Mouse (Mus musculus) ES-Bruce4 (cell line): ENCODE results near the gene Lrrc36. TPM values are rescaled to one million over a fixed set of nuclear protein-coding genes. Genes with fewer than 3 reads are reported as not detected.

Experiments
- H3K27ac ChIP-seq: 2 replicates; pipeline ENCODE4 v1.5.1; 2012; ENCODE audit warnings: low read length, inconsistent platforms; ENCODE audit not compliant: insufficient read depth
- H3K27me3 ChIP-seq: 2 replicates; pipeline ENCODE4 v1.6.1; 2012; ENCODE audit warnings: mild to moderate bottlenecking, low read length, inconsistent platforms; ENCODE audit not compliant: control insufficient read depth, poor library complexity, insufficient read depth, severe bottlenecking
- H3K36me3 ChIP-seq: 2 replicates; pipeline ENCODE4 v1.6.1; 2012; ENCODE audit warnings: inconsistent platforms, mild to moderate bottlenecking, low read length, moderate library complexity; ENCODE audit not compliant: control insufficient read depth, poor library complexity, insufficient read depth, severe bottlenecking
- H3K4me1 ChIP-seq: one replicate; pipeline ENCODE4 v1.8.1; 2011; ENCODE audit warnings: low read length; ENCODE audit not compliant: control insufficient read depth, insufficient read depth
- H3K4me3 ChIP-seq: 2 replicates; pipeline ENCODE4 v1.5.1; 2011; ENCODE audit warnings: low read depth, mild to moderate bottlenecking, low read length
- H3K9ac ChIP-seq: 2 replicates; pipeline ENCODE4 v1.6.1; 2012; ENCODE audit warnings: low read depth, mild to moderate bottlenecking, inconsistent platforms; ENCODE audit not compliant: poor library complexity, severe bottlenecking
- H3K9me3 ChIP-seq: replicated peaks from 2 replicates; pipeline ENCODE4 v1.6.1; 2012; ENCODE audit warnings: mild to moderate bottlenecking, low read length, inconsistent platforms; ENCODE audit not compliant: control insufficient read depth, poor library complexity, insufficient read depth, severe bottlenecking
- CTCF ChIP-seq: IDR thresholded peaks from one replicate; pipeline ENCODE4 v1.8.1; 2011; ENCODE audit warnings: low read depth, low read length
- EP300 ChIP-seq: IDR thresholded peaks from 2 replicates; pipeline ENCODE4 v1.6.1; 2011; ENCODE audit warnings: low read depth, low read length; ENCODE audit not compliant: insufficient read depth
- POLR2A ChIP-seq: IDR thresholded peaks from one replicate; pipeline ENCODE4 v1.8.1; 2011; ENCODE audit warnings: low read length; ENCODE audit not compliant: insufficient read depth
- polyA plus RNA-seq: library from polyadenylated mRNA; stranded (reverse); fragments of >200 nt; gene quantifications from 2 replicates; pipeline ENCODE4 v1.2.4, GENCODE M21; 2011; ENCODE audit warnings: low read depth; ENCODE audit not compliant: missing spikeins, insufficient read depth, insufficient read length

The Lrrc36 gene
- polyA plus RNA-seq, 1 experiment = 1.3 TPM

DNA sequence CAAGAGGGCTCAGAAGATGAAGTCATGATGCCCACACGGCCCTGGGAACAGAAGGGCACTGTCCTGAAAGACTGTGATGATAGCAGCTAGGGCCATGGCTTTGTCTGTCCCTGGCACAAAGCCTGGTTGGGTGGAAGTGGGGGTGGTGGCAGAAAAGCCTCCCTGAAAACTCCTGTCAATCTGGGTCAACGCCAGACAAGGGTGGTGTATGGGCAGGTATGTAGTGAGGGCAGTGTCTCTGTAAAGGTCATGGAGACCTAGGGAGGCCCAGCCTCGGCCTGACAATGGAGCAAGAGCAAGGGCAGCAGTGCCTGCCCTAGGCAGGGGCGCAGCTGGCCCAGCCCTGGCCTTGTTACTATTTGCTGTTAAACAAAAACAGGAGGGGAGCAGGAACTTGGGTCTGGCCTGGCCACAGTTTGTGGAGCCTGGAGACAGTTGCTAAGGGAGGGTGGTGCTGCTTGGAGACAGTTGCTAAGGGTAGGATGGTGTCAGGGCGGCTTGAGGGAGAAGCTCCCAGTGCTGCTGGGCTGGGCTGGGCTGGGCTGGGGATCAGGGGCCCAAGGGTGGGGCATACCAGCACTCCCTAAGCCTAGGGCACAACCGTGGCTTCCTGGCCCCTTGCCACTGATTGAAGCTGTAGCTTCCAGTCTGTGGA, 55.8 kb downstream of the Lrrc36 start:
- Histone ChIP-seq H3K27ac (no peak overlapping the region), H3K4me3 (no peak overlapping the region), H3K4me1 (peaks cover 5% of the 10 kb centered on the region)

DNA sequence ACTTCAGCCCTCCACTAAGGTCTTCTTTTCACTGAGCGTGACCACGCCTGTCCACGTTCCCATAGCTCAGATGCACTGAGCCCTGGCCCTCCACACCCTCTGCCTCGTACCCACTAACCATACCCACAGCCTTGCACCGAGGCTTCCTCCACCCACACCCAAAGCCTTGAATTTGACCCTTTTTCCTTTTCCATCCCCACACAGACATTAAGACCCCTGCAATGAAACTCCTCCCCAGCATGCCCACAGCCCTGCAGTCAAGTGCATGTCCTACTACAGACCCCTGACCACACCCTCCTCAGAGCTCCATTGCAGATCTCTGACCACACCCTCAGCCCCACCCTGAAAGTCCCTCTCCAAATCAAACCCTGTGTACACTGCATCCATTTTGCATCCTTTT, 56.4 kb downstream of the Lrrc36 start:
- no peak overlapping the region for H3K27ac ChIP-seq
- no peak overlapping the region for H3K4me3 ChIP-seq
- H3K36me3 ChIP-seq = no peaks in the 10 kb centered on the region
- no peak for TF ChIP-seq POLR2A
- TF ChIP-seq CTCF = no peak
- TF ChIP-seq EP300 = no peak
- H3K4me1 ChIP-seq = peaks cover 5% of the 10 kb centered on the region
- H3K27me3 ChIP-seq = no peaks in the 10 kb centered on the region
- H3K9me3 ChIP-seq = no peaks in the 10 kb centered on the region
- no peak overlapping the region for H3K9ac ChIP-seq

More for the DNA sequence above, 55.8 kb downstream of the Lrrc36 start:
- Histone ChIP-seq H3K9ac (no peak overlapping the region), H3K36me3 (no peaks in the 10 kb centered on the region), H3K9me3 (no peaks in the 10 kb centered on the region), H3K27me3 (no peaks in the 10 kb centered on the region)
- TF ChIP-seq EP300 = no peak
- no peak for TF ChIP-seq CTCF
- TF ChIP-seq POLR2A = no peak

DNA sequence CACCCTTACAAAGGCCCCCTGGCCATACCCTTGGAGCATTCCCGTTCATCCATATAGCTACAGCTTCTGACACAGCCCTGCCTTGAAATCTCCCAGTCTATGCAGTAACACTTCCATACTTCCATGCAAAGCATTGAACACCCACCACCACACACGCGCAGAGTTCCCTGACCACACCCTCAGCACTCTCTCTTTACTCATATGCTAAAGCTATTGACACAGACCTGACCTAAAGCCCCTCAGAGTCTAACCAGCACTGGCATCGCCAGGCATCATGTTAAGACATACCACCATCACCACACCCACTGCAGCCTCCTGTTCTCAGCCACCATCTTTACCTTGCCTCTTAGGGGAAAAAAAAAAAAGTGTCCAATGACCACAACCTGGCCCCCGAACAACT, 56.9 kb downstream of the Lrrc36 start:
- Histone ChIP-seq H3K27me3 (no peaks in the 10 kb centered on the region), H3K4me1 (peaks cover 5% of the 10 kb centered on the region), H3K36me3 (no peaks in the 10 kb centered on the region), H3K9me3 (no peaks in the 10 kb centered on the region), H3K27ac (no peak overlapping the region), H3K4me3 (no peak overlapping the region), H3K9ac (no peak overlapping the region)
- no peak for TF ChIP-seq EP300

DNA sequence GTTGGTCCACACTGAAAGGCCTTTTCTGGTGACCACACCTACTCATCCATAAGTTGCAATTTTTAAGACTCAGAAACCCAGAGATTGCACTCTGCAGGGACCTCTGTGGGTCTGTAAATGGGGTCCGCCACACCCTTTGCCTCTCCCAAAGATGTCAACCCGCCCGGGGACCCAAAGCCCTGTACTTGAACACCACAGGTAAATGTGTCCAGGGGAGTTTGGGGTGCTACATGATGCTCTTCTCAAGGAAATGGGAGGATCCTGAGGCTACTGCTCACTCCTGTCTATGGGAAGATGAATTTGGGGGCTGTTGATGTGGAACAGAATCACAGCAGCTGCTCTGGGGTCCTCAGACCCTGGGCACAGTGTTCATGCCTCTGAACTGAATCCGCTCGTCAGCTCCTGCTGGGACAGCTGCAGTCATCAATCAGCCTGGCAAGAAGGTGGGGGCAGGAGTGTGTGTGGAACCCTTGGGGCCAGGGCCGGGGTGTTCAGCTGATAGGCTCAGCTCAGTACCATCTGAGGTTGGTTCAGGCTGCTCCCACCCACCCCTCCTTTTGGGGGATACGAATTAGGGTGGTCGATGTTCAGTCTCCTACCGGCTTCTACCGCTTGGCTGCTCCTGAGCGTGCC, 57.4 kb downstream of the Lrrc36 start:
- H3K4me1 ChIP-seq = peaks cover 5% of the 10 kb centered on the region
- H3K27ac ChIP-seq = no peak overlapping the region

DNA sequence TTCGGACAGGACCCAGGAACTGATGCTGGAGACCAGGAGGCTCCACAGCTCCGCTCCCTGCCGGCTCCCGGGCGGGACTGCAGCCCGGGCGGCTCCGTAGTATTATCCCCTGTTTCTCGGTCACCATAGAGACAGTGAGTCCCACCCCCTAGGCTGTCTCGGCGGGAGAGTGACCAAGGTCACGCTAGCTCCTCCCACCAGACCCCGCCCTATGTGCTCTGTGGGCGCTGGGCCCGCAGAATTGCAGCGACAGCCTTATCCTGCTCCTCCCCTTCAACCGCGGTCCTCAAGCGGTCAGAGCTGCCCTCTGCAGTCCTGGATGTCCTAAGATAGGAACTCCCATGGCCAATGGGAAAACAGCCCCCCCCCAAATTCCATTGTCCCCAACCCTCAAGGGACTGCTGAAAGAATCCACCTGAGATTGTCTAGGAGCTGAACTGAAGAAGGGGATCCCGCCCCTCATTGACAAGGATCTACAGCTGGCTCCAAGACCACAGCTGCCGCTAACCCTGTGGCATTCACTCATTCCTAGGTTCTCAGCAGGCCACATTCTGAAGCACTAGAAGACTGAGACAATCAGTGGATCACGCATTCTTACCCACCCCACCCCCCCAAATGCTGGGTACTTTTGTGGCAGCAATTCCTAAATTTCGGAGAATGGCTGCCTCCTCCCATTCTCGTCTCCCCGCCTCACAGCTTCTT, 58.1 kb downstream of the Lrrc36 start, which contains the start of gene Tppp3:
Gene Tppp3, minus strand, starts transcription at position 213 of the 702 bp plus-strand sequence.
- H3K4me3 ChIP-seq = peak within 1 kb of the TSS; percentile 50
- no peaks in the 10 kb centered on the region for H3K36me3 ChIP-seq
- TF ChIP-seq POLR2A (no peak), CTCF (peak; percentile 32), EP300 (0 out of 2 replicates have a peak, but pooled peaks have one; percentile 36)
- H3K27ac ChIP-seq = no peak within 1 kb of the TSS
- no peaks in the 10 kb centered on the region for H3K9me3 ChIP-seq
- peaks cover 5% of the 10 kb centered on the region for H3K4me1 ChIP-seq
- H3K27me3 ChIP-seq = no peaks in the 10 kb centered on the region
- H3K9ac ChIP-seq = peak within 1 kb of the TSS; percentile 17

More for the DNA sequence above, 57.4 kb downstream of the Lrrc36 start:
- Histone ChIP-seq H3K27me3 (no peaks in the 10 kb centered on the region), H3K4me3 (peak overlapping the region; percentile 50), H3K36me3 (no peaks in the 10 kb centered on the region), H3K9me3 (no peaks in the 10 kb centered on the region), H3K9ac (peak overlapping the region; percentile 17; the same call in 1 of the 2 replicates)
- TF ChIP-seq EP300 = no peak

DNA sequence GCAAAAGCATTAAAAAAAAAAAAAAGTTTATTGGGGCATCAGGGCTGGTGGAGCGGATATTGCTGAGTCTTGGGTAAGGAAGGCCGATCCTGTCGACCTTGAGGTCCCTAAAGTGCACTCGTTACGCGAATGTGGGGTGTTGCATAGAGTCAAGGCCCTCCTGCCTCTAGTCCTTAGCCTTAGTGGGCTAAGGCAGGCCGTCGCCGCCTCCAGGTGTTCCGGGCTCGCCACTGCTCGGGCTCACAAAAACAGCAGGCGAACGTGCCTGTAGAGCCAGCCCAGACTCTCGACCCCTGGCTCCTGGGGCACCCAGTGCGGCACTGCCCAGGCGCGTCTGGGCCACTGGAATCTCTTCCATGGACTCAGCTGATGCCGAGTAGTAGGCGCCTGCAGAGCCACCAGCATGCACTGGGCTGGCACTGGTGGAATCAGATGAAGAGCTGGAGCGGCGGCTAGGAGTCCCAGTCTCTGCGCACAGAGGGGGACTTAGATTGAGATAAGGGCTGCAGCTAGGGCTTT, 59.1 kb downstream of the Lrrc36 start:
- H3K9me3 ChIP-seq = no peaks in the 10 kb centered on the region
- no peaks in the 10 kb centered on the region for H3K36me3 ChIP-seq
- peaks cover 5% of the 10 kb centered on the region for H3K4me1 ChIP-seq
- no peak overlapping the region for H3K27ac ChIP-seq
- no peaks in the 10 kb centered on the region for H3K27me3 ChIP-seq
- H3K4me3 ChIP-seq = peak overlapping the region; percentile 5; the same call in 1 of the 2 replicates
- TF ChIP-seq EP300 = no peak
- peak overlapping the region; percentile 8 for H3K9ac ChIP-seq
